Mouse (Mus musculus) cerebellum, adult 18-20 months (tissue): ENCODE measurements around the gene Dirc2.

Experiments
- DNase-seq, 2 experiments: peaks; one replicate each; pipeline ENCODE4 v3.0.0; 2021

Dirc2 gene

GRCm38 (mm10) chr16:35738096-35738767 lies 30.9 kb downstream of the Dirc2 start:
- no peak for DNase-seq

DNA sequence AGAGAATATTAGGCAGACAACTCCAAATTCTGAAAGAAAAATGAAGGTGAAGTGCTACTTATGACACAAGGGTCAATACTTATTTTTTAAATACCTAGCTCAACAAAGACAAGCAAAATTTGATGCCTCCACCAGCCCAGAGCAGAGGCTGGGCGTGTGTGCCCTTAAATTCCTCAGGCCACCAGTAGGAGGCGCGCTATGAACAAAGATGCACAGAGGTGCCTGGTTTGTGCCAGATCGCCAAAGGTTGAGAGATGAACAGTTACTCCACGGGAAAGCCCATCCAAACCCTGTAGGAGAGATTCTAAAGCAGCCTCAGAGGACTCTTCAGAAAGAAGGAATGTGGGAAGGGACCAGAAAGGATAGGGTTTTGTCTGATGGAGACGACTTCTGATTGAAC lies 35.1 kb downstream of the Dirc2 start:
- peak; percentile 67 to 75 for DNase-seq

DNA sequence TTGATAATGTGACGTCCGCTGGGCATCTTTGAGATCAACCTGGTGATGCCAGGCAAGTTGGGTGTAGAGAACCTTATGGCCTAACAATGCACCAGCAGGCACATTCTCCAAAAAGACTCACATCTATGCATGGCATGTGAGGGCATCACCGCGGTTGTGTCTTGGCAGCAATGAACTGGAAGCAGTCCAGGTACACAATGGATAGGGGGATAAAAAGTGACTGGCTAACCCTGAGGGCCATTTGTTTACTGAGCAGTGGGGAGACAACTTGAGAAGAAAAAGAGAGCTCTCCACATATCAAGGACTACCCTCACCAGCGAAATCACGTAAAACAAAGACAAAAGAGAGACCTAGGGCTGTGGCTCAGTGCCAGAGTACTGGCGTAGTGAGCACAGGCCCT lies 37.1 kb downstream of the Dirc2 start:
- DNase-seq = peak in 1 of 2 experiments; percentile 22

- DNase-seq = no peak
Observed at GRCm38 (mm10) chr16:35729151-35729738, 39.9 kb downstream of the Dirc2 start.

GRCm38 (mm10) chr16:35726601-35727000 lies 42.6 kb downstream of the Dirc2 start:
- no peak for DNase-seq

- DNase-seq = no peak
Observed at GRCm38 (mm10) chr16:35724561-35724960, 44.6 kb downstream of the Dirc2 start.

GRCm38 (mm10) chr16:35717761-35718160 lies 51.4 kb downstream of the Dirc2 start:
- no peak for DNase-seq

DNA sequence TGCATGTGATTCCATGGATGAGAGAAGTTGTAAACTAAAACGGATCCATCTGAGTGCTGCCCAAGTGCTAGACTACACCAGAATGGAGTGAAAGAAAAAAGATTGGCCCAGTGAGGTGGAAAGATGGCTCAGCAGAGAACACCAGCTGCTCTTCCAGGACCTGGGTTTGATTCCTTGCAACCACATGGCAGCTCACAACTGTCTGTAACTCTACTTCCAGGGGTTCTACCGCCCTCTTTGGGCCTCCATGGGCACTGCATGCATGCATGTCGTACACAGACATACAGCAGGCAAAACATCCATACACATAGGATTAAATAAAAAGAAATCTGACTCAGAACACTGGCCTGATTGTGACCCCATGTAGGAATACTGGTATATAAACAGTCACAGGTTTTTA lies 52.9 kb downstream of the Dirc2 start:
- no peak for DNase-seq

DNA sequence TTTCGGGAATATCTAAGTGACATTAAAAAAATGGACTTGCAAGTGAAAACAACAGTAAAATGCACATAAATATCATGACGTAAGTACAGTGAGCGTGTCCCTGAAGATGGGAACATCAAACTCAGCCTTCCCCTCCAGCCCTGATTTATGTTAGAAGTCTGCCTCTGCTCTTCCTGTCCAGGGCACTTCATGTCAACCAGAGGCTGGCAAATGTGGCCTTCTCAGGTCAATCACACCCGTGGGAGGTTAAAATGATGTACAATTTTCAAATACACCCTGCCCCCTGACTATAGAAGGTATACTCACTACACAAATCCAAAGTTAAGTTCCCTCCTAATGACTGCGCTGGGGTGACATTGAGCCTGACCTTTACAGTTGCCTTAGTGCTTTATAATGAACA lies 53.4 kb downstream of the Dirc2 start:
- DNase-seq = no peak

GRCm38 (mm10) chr16:35715350-35715749 lies 53.8 kb downstream of the Dirc2 start:
- DNase-seq = no peak

DNA sequence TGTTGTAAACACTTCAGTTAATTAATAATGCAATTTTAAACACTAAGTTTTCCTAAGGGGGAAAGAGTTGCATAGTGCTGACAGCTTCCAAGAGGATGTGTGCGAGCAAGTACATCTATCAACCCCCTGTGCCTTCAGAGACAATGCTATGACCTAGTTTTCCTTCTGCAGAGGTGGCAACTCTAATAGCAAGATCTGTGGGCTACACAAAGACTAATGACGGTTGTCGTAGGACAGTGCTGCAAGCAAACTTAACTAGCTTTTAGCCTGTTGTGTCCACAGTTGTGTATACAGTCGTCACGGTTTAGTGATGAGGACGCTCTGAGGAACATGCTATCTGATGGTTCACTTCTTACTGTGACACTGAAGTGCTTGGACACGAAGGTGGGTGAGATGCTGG lies 54.5 kb downstream of the Dirc2 start:
- no peak for DNase-seq

- no peak for DNase-seq
Observed at GRCm38 (mm10) chr16:35713606-35714005, 55.5 kb downstream of the Dirc2 start.

GRCm38 (mm10) chr16:35711004-35711403 lies 58.2 kb downstream of the Dirc2 start:
- no peak for DNase-seq

DNA sequence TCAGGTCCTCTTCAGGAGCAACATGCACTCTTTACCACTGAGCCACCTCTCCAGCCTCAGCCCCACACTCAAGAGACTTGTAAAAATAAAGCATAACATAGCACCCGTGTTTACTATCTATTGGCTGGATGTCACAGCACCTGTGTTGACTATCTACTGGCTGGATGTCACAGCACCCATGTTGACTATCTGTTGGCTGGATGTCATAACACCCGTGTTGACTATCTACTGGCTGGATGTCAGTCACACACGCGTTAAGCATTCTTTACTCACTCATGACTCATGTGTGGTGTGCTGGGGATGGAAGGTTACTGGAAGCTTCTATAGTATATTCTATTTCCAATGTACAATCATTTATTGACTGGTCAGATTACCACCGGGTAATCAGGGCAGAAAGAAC lies 62.2 kb downstream of the Dirc2 start:
- DNase-seq = no peak

DNA sequence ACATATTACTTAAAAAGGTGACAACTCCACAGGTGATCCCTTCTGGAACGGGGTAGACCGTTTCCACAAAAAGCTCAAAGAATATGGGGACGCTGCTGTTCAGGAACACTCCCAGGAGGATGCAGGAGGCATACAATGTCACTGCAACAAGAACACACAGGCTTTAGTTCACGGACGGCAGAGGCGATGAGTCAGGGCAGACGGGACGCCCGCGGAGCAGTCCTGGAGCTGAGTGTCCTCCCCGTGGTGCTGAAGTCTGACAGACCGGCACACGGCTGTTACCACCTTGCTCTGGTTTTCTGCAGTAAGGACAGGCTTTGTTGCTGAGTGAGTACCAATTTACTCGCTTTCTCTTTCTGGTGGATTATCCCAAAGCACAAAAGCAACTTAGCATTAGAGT lies 64.4 kb downstream of the Dirc2 start:
- no peak for DNase-seq

DNA sequence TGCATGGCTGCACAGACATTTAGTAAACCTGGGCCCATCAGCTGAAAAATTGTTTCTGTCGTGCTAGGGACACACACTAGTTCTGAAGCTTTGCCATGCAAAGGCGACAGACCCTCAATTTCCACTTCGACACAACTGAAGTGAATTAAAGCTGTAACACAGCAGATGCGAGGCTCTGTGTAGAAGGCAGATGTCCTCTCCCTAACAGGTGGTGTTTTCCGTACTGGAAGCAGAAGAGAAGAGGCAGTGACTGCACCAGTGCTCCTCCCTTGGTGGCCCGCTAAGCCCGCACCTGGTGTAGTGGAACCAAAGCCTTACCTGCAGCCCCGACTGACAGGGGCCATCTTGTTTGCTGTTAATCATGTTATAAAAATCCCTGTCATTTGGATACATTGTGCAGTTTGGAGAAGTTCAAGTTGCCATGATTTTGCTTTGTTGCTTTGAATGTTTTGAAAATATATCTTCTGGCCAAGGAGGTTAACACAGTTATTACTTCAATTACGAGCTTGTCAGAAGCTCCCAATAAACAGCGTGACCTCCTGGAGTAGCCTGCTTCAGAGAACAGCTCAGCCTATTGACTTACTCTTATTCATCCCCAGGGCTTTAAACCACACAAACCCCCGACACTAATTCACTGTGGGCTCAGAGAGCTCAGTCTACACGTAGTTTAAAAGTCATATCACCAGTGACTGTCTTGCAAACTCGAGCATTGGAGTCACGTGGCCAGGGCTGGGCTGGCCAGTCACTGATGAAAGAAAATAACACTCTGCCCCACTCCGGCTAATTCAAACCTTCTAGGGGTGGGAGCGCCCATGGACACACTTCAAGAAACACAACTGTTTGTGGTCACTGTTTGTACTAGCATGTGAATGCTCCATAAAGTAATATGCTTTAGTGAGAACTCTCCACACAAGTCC lies 65.1 kb downstream of the Dirc2 start:
- no peak for DNase-seq

GRCm38 (mm10) chr16:35701823-35702222 lies 67.3 kb downstream of the Dirc2 start:
- DNase-seq = no peak

DNA sequence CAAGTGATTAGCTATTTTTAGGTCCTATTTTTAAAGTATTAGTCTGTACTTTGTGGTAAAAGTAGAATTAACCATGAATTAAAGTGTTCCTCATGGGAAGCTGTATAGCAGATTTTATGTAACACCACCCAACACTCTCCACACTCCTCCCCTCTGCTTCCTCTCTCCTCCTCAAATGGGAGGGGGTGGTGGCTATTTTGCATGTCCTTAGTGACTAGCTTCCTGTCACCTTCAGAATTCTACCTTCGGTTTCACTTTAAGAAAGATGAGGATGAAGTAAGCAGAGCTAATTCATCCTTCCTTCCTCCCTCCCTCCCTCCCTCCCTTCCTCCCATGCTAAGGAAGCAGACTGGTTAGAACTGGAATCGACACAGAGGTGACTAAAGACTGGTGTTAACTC lies 73.1 kb downstream of the Dirc2 start:
- no peak for DNase-seq

DNA sequence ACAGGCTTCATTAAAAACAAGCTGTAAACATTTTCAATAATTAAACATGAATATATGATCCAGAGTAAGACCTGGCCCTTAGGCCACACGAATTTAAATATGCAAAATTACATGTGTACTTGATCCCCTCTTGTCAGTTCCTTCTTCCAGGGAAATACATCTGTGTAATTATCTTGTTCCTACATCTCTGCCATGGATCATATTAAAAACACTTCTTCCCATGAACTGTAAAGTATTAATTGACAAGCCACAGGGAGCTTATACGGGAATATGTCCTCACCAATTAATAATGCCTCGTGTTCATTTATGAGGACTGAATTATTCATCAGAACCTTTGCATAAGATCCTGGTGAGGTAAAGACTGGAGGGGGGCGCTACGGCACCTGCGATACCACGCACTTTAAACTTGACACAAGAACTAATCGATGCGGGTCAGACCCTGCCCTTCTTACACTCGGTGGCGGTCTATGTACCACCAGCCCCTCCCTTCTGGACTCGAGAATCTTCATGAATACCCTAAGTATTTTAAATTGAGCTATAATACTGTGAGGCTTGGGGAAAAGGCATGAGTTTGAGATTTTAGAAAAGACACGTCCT lies 74.8 kb downstream of the Dirc2 start:
- no peak for DNase-seq

DNA sequence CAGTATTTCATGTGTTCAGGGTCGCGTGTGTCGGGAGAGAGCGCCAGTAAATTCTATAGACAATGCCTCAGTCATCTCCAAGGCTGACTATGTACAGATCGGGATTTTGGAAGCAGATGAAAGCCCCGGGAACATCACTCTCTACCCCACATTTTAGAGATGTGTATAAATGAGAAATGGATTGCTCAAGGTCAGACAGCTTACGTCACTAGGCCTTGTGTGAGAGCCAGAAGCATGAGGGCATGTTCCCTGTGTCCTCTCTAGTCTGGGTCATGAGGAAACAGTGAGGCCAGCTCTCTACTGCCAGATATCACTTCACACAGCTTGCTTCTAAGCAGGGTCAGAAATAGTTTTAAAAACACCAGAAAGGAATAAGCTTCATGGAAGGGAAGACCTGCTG lies 77.5 kb downstream of the Dirc2 start:
- no peak for DNase-seq

DNA sequence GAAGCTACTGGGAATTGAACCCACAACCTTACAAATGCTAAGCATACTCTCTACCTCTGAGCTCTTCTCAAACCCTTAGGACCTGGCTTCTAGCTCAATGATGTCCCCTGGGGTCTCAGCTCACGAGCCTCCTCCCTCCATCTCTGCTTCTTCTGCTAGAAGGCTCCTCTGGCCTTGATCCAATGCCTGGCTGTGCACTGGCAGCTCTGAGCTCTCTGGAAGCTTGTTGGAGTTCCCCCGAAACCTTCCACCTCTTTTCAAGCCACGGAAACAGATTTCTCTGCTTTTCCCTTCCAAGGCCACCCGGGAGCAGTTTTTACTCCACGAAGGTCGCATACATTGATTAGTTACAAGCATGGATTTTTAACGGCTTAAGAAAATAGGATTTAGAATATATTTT lies 82.7 kb downstream of the Dirc2 start:
- DNase-seq = peak; percentile 41 to 46

DNA sequence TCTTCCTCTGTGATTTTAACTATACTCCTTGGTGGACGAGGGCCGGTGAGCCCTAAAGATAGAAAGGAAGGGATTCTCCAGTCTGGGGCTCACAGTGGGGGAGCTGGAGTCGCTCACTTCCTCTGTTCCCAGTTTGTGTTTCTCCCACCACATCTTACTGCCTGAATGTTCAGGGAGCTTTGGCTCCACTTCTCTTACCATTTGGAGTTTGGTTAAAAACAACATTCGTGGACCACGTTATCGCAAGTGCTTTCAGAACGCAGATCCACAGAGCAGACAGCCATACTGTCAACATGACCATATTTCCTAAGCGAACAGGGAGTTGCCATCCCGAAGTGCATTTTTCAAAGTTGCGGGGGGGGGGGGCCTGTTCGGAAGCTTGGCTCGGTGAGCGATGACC lies 84.1 kb downstream of the Dirc2 start:
- no peak for DNase-seq

- DNase-seq = peak; percentile 51 to 54
Observed at GRCm38 (mm10) chr16:35681327-35682108, 87.6 kb downstream of the Dirc2 start.
